Mouse (Mus musculus) urinary bladder, postnatal 14 days (tissue): ENCODE results near the gene Cep104.

Experiments used
- DNase-seq: peaks from one replicate; pipeline ENCODE4 v3.0.0; 2021; ENCODE audit warnings: low spot score

Gene Cep104

DNA sequence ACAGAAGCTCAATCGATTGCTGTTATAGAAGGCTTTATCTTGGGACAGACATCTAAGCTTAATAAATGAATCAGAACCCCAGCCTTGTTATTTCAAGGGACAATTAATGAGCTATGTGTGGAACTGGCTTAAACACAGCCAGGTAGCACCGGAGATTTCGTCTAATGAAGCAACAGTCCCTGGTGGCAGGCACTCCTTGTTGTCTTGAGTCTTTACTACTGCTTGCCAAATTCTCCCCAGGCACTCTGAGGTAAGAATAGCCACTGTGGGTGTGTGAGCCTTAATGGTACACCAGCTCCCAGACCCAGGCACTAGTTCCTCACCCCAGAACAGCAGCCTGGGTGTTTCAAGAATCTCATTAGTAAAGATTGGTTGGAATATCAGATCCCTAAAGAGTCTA, 76.4 kb downstream of the Cep104 start:
- no peak for DNase-seq

DNA sequence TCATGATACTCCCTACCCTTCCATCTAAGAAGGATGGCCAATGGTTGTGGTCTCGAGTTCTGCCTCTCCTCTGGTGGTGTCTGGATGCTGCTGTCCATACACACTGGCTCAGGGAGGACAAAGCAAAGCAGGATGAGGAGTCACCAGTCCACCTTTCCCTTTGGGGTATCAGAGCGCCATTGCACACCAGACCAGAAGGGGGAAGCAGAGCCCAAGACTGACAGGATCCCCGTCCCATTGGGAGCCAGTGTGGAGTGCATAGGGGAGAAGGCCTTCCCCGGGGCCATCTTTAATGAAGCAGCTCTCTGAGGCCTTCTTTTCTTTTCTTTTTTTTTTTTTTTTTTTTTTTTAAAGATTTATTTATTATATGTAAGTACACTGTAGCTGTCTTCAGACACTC, 78.1 kb downstream of the Cep104 start:
- DNase-seq = no peak

DNA sequence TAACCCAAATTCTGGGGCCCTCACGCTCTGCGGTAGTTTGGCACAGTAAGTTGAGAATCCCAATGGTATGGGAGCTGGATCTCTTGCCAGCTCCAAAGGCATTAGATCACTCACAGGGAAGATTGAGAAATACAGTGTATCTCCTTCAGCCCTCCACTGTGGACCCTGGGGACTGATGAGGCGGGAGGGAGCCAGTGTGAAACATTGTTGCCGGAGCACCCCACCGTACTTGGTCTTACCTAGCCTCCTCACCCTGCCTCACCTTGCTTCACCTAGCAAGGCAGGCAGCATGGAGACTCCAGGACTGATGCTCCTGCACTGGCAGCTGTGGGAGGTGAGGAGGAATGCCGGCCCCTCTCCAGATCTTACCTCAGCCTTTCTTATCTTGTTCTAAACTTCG, 80.5 kb downstream of the Cep104 start:
- no peak for DNase-seq

DNA sequence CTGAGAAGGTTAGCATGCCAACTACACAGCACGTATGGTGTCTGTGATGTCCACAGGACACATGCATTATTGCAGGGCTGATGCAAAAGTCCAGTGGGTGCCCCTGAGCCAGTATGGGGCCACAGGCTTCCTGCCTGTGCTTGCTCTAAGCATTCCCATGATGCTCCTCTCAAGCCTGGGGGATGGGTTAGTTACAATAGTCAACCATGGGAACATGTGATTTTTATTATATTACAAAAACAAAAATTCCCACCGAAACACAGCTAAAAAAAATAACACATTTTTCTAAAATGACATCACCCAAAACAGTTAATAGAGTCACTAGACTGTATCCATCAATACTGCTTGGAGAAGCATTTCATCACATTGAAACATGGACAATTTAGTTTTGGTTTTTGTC, 81.1 kb downstream of the Cep104 start:
- no peak for DNase-seq

DNA sequence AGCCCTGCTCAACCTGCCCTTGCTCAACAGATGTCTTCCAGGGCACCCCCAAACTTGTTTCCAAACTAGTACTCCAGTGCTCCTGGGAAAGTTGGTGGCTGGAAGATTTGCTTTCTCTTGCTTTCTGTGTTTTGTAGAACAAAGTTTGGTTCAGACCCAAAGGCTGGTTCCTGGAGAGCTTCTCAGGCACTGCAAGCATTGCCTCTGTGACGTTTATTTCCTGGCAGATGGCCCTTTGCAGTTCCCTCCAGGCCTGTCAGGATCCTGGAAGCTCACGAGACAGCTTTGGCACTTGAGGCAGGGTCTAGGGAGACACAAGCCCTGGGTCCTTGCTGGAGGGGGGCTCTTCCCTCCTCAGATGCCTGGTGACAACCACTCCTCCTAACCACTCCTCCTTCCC, 81.7 kb downstream of the Cep104 start:
- DNase-seq = no peak

DNA sequence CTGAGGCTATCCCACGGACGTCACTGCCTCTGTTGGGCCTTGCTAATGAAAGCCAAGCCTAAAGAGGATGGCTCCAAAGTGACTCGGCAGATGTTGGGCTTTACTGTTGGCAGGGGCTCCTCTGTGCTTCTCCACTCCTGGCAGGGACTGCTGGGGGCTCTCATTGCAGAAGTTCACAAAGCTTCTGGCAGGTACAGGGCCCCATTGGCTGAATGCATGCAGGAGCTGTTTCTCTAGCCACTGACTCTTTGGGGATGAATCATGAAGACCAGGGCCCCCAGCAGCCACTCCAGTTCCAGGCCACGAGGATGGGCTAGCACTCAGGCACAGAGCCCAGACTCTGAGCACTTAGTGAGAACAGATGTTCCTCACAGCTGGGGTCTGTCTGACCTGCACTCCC, 82.7 kb downstream of the Cep104 start:
- no peak for DNase-seq
